Mouse (Mus musculus) cerebellum, adult 2 months (tissue): ENCODE results near the gene Bpifb4.

Experiments
- CTCF ChIP-seq: fragments of 200-500 bp; IDR thresholded peaks from 2 replicates; pipeline ENCODE4 v1.5.1; 2011; ENCODE audit warnings: low read depth, mild to moderate bottlenecking, control low read depth, low read length, moderate library complexity, borderline replicate concordance; ENCODE audit not compliant: insufficient read depth
- POLR2A ChIP-seq: fragments of 200-500 bp; IDR thresholded peaks from 2 replicates; pipeline ENCODE4 v1.6.1; 2011; ENCODE audit warnings: low read length, control low read depth, borderline replicate concordance; ENCODE audit not compliant: insufficient read depth

- TF ChIP-seq POLR2A (no peak), CTCF (no peak)
These were observed 67.1 kb downstream of the Bpifb4 start for GRCm38 (mm10) chr2:154005094-154005493.
